Mouse (Mus musculus) CH12.LX (cell line): ENCODE measurements around the gene Ucn. TPM values are rescaled to one million over a fixed set of nuclear protein-coding genes. Genes with fewer than 3 reads are reported as not detected.

Source experiments
- DNase-seq: peaks from one replicate; pipeline ENCODE4 v3.0.0-alpha.2; 2013; ENCODE audit errors: extremely low read depth
- H3K27ac ChIP-seq: 2 replicates; pipeline ENCODE4 v1.5.1; 2012; ENCODE audit warnings: low read depth, mild to moderate bottlenecking, control low read depth, moderate library complexity; ENCODE audit not compliant: insufficient read depth
- H3K27me3 ChIP-seq: replicated peaks from 2 replicates; pipeline ENCODE3; 2012; ENCODE audit warnings: inconsistent platforms
- H3K36me3 ChIP-seq, 2 experiments: replicated peaks in 1 of 2; 2 replicates each; pipeline versions ENCODE3 to v1.6.1; 2012; ENCODE audit warnings: inconsistent platforms in 1 of 2, low read length in 1 of 2, mild to moderate bottlenecking in 1 of 2, mixed read lengths in 1 of 2, moderate library complexity in 1 of 2; ENCODE audit not compliant: control insufficient read depth in 1 of 2, insufficient read depth in 1 of 2
- H3K4me1 ChIP-seq, 2 experiments: 2 replicates each; pipeline ENCODE4 v1.6.1; 2012; ENCODE audit warnings: inconsistent platforms in 1 of 2, moderate library complexity in 1 of 2; ENCODE audit not compliant: insufficient read depth in 2 of 2, control insufficient read depth in 1 of 2
- H3K4me2 ChIP-seq: 2 replicates; pipeline ENCODE4 v1.6.1; 2012; ENCODE audit warnings: low read depth, mild to moderate bottlenecking, control low read depth; ENCODE audit not compliant: poor library complexity, insufficient read depth, severe bottlenecking
- H3K4me3 ChIP-seq, 3 experiments: fragments of 150-350 bp in 1 of 3; sonication (generic) in 1 of 3; replicated peaks in 1 of 3; 2 replicates each; pipeline versions ENCODE3 to v1.5.1; 2011 to 2012; ENCODE audit warnings: low read depth in 2 of 3, low read length in 2 of 3, mild to moderate bottlenecking in 2 of 3, moderate library complexity in 2 of 3, control low read depth in 1 of 3, improper control_type of control experiment in 1 of 3, inconsistent platforms in 1 of 3, mixed read lengths in 1 of 3; ENCODE audit not compliant: poor library complexity in 1 of 3
- H3K79me2 ChIP-seq: replicated peaks from 2 replicates; pipeline ENCODE4 v1.6.1; 2012; ENCODE audit warnings: mild to moderate bottlenecking, moderate library complexity; ENCODE audit not compliant: control insufficient read depth, poor library complexity, insufficient read depth, severe bottlenecking; ENCODE audit errors: extremely low read depth
- H3K9ac ChIP-seq: 2 replicates; pipeline ENCODE4 v1.6.1; 2012; ENCODE audit warnings: low read depth, mild to moderate bottlenecking, control low read depth, moderate library complexity; ENCODE audit not compliant: insufficient read depth
- H3K9me3 ChIP-seq: replicated peaks from 2 replicates; pipeline ENCODE3; 2012; ENCODE audit warnings: low read length, inconsistent platforms, mixed read lengths
- BHLHE40 ChIP-seq: IDR thresholded peaks from 2 replicates; pipeline ENCODE4 v1.6.1; 2011; ENCODE audit warnings: mild to moderate bottlenecking, low read depth, low read length, improper control_type of control experiment
- CHD1 ChIP-seq: IDR thresholded peaks from 2 replicates; pipeline ENCODE4 v1.6.1; 2012; ENCODE audit warnings: low read depth, low read length, improper control_type of control experiment, inconsistent platforms
- CHD2 ChIP-seq: IDR thresholded peaks from 2 replicates; pipeline ENCODE4 v1.6.1; 2011; ENCODE audit warnings: low read length, improper control_type of control experiment
- CTCF ChIP-seq, 2 experiments: IDR thresholded peaks in 1 of 2; conservative IDR thresholded peaks in 1 of 2; 2 replicates each; pipeline ENCODE4 v1.5.1; 2011 to 2012; ENCODE audit warnings: low read depth in 2 of 2, low read length in 2 of 2, improper control_type of control experiment in 1 of 2, inconsistent platforms in 1 of 2, mild to moderate bottlenecking in 1 of 2, moderate library complexity in 1 of 2
- E2F4 ChIP-seq: IDR thresholded peaks from 2 replicates; pipeline ENCODE4 v1.6.1; 2011; ENCODE audit warnings: low read depth, low read length, improper control_type of control experiment; ENCODE audit not compliant: insufficient replicate concordance
- ELF1 ChIP-seq: IDR thresholded peaks from 2 replicates; pipeline ENCODE4 v1.6.1; 2014; ENCODE audit warnings: low read depth, mild to moderate bottlenecking, inconsistent platforms, low read length, improper control_type of control experiment
- EP300 ChIP-seq: IDR thresholded peaks from 2 replicates; pipeline ENCODE4 v1.6.1; 2011; ENCODE audit warnings: low read length, improper control_type of control experiment
- ETS1 ChIP-seq: conservative IDR thresholded peaks from 2 replicates; pipeline ENCODE4 v1.6.1; 2012; ENCODE audit warnings: low read depth, mild to moderate bottlenecking, inconsistent platforms, low read length, improper control_type of control experiment, moderate library complexity
- GABPA ChIP-seq: IDR thresholded peaks from 2 replicates; pipeline ENCODE4 v1.6.1; 2012; ENCODE audit warnings: low read depth, low read length, improper control_type of control experiment, inconsistent platforms; ENCODE audit not compliant: insufficient replicate concordance
- HCFC1 ChIP-seq: IDR thresholded peaks from 2 replicates; pipeline ENCODE4 v1.6.1; 2012; ENCODE audit warnings: low read depth, mild to moderate bottlenecking, inconsistent platforms, low read length, improper control_type of control experiment
- IRF4 ChIP-seq: IDR thresholded peaks from 2 replicates; pipeline ENCODE4 v1.6.1; 2014; ENCODE audit warnings: low read depth, mild to moderate bottlenecking, inconsistent platforms, low read length, improper control_type of control experiment
- JUN ChIP-seq: IDR thresholded peaks from 2 replicates; pipeline ENCODE4 v1.6.1; 2011; ENCODE audit warnings: low read depth, mild to moderate bottlenecking, low read length, improper control_type of control experiment, moderate library complexity; ENCODE audit not compliant: insufficient read depth
- JUND ChIP-seq: conservative IDR thresholded peaks from 2 replicates; pipeline ENCODE4 v1.6.1; 2011; ENCODE audit warnings: low read depth, low read length, improper control_type of control experiment
- KAT2A ChIP-seq: IDR thresholded peaks from 2 replicates; pipeline ENCODE4 v1.6.1; 2012; ENCODE audit warnings: low read length, improper control_type of control experiment, inconsistent platforms; ENCODE audit not compliant: insufficient replicate concordance
- MAFK ChIP-seq: IDR thresholded peaks from 2 replicates; pipeline ENCODE4 v1.6.1; 2011; ENCODE audit warnings: low read length, improper control_type of control experiment; ENCODE audit not compliant: insufficient replicate concordance
- MAX ChIP-seq: IDR thresholded peaks from 2 replicates; pipeline ENCODE4 v1.6.1; 2011; ENCODE audit warnings: low read length, improper control_type of control experiment
- MAZ ChIP-seq: IDR thresholded peaks from 2 replicates; pipeline ENCODE4 v1.6.1; 2012; ENCODE audit warnings: low read depth, mild to moderate bottlenecking, inconsistent platforms, low read length, improper control_type of control experiment, moderate library complexity
- MEF2A ChIP-seq: IDR thresholded peaks from 2 replicates; pipeline ENCODE4 v1.6.1; 2014; ENCODE audit warnings: low read depth, mild to moderate bottlenecking, inconsistent platforms, low read length, improper control_type of control experiment, borderline replicate concordance
- MXI1 ChIP-seq: IDR thresholded peaks from 2 replicates; pipeline ENCODE4 v1.6.1; 2011; ENCODE audit warnings: mild to moderate bottlenecking, low read depth, low read length, improper control_type of control experiment
- MYC ChIP-seq: IDR thresholded peaks from 2 replicates; pipeline ENCODE4 v1.6.1; 2011; ENCODE audit warnings: low read depth, mild to moderate bottlenecking, improper control_type of control experiment, low read length
- NELFE ChIP-seq: IDR thresholded peaks from 2 replicates; pipeline ENCODE4 v1.6.1; 2011; ENCODE audit warnings: low read depth, low read length, improper control_type of control experiment
- NRF1 ChIP-seq: IDR thresholded peaks from 2 replicates; pipeline ENCODE4 v1.6.1; 2014; ENCODE audit warnings: low read depth, mild to moderate bottlenecking, inconsistent platforms, low read length, improper control_type of control experiment, moderate library complexity
- PAX5 ChIP-seq: IDR thresholded peaks from 2 replicates; pipeline ENCODE4 v1.6.1; 2012; ENCODE audit warnings: low read length, inconsistent platforms, mixed read lengths
- POLR2A ChIP-seq: IDR thresholded peaks from 2 replicates; pipeline ENCODE4 v1.6.1; 2011; ENCODE audit warnings: low read depth, mild to moderate bottlenecking, improper control_type of control experiment, low read length
- POLR2AphosphoS2 ChIP-seq: IDR thresholded peaks from 2 replicates; pipeline ENCODE4 v1.6.1; 2011; ENCODE audit warnings: low read depth, low read length, improper control_type of control experiment
- RAD21 ChIP-seq: IDR thresholded peaks from 2 replicates; pipeline ENCODE4 v1.6.1; 2011; ENCODE audit warnings: low read depth, mild to moderate bottlenecking, low read length, improper control_type of control experiment, moderate library complexity
- RCOR1 ChIP-seq: conservative IDR thresholded peaks from 2 replicates; pipeline ENCODE4 v1.6.1; 2012; ENCODE audit warnings: low read depth, mild to moderate bottlenecking, inconsistent platforms, low read length, improper control_type of control experiment
- SIN3A ChIP-seq: IDR thresholded peaks from 2 replicates; pipeline ENCODE4 v1.6.1; 2012; ENCODE audit warnings: low read length, improper control_type of control experiment, inconsistent platforms
- SMC3 ChIP-seq: IDR thresholded peaks from 2 replicates; pipeline ENCODE4 v1.6.1; 2011; ENCODE audit warnings: low read depth, low read length, improper control_type of control experiment
- TBP ChIP-seq: conservative IDR thresholded peaks from 2 replicates; pipeline ENCODE4 v1.6.1; 2011; ENCODE audit warnings: low read depth, low read length, improper control_type of control experiment
- TCF12 ChIP-seq: IDR thresholded peaks from 2 replicates; pipeline ENCODE4 v1.6.1; 2014; ENCODE audit warnings: low read depth, mild to moderate bottlenecking, inconsistent platforms, low read length, improper control_type of control experiment
- UBTF ChIP-seq: IDR thresholded peaks from 2 replicates; pipeline ENCODE4 v1.6.1; 2012; ENCODE audit warnings: low read depth, mild to moderate bottlenecking, inconsistent platforms, low read length, improper control_type of control experiment, moderate library complexity
- USF1 ChIP-seq: IDR thresholded peaks from 2 replicates; pipeline ENCODE4 v1.6.1; 2014; ENCODE audit warnings: low read depth, mild to moderate bottlenecking, inconsistent platforms, low read length, improper control_type of control experiment
- USF2 ChIP-seq: conservative IDR thresholded peaks from 2 replicates; pipeline ENCODE4 v1.6.1; 2011; ENCODE audit warnings: low read depth, low read length, improper control_type of control experiment
- ZC3H11A ChIP-seq: IDR thresholded peaks from 2 replicates; pipeline ENCODE4 v1.6.1; 2012; ENCODE audit warnings: low read depth, mild to moderate bottlenecking, inconsistent platforms, low read length, improper control_type of control experiment
- ZKSCAN1 ChIP-seq: IDR thresholded peaks from 2 replicates; pipeline ENCODE4 v1.6.1; 2012; ENCODE audit warnings: low read depth, inconsistent platforms, low read length, improper control_type of control experiment, borderline replicate concordance
- ZMIZ1 ChIP-seq: IDR thresholded peaks from 2 replicates; pipeline ENCODE4 v1.6.1; 2012; ENCODE audit warnings: low read depth, mild to moderate bottlenecking, inconsistent platforms, low read length, improper control_type of control experiment
- ZNF384 ChIP-seq: IDR thresholded peaks from 2 replicates; pipeline ENCODE4 v1.6.1; 2012; ENCODE audit warnings: low read depth, low read length, improper control_type of control experiment, inconsistent platforms
- dilution Hi-C: fragments of 300-500 bp; cut with MboI; formaldehyde crosslinking; loops from 2 replicates; pipeline ENCODE4 v1.14.3; 2020; ENCODE audit warnings: low sequenced_read_pairs; ENCODE audit not compliant: extremely low pct_unique_long_range_greater_than_20kb, extremely low pct_ligation_motif_present
- in situ Hi-C: fragments of 300-500 bp; cut with MboI; formaldehyde crosslinking; loops from 3 replicates; pipeline ENCODE4 v1.14.3; 2019; ENCODE audit warnings: low sequenced_read_pairs, low pct_ligation_motif_present, low pct_unique_long_range_greater_than_20kb, mixed read lengths
- polyA plus RNA-seq: library from polyadenylated mRNA; unstranded; fragments of >175 nt; gene quantifications from 2 replicates; pipeline ENCODE4 v1.2.1, GENCODE M21; 2012; ENCODE audit warnings: low read depth; ENCODE audit not compliant: insufficient read length
- total RNA-seq, 2 experiments: library from RNA; depleted of rRNA; stranded (reverse); fragments of 300-350 nt in 1 of 2; fragments of >200 nt in 1 of 2; gene quantifications; 2 replicates each; pipeline ENCODE4 v1.2.3; 2012 to 2014

The Ucn gene
- total and polyA plus RNA-seq, 3 experiments = not detected

- H3K9ac ChIP-seq = peak within 1 kb of the TSS; percentile 93
- H3K36me3 ChIP-seq = peaks cover 0 to 28% of the 10 kb centered on the region in 2 experiments
- peaks cover 42% of the 10 kb centered on the region for H3K79me2 ChIP-seq
- in situ Hi-C loops = no loop called here
- peaks cover 0 to 32% of the 10 kb centered on the region in 2 experiments; a peak in 2 of 4 replicates for H3K4me1 ChIP-seq
- TF ChIP-seq HCFC1 = peak; percentile 86
- no peak for TF ChIP-seq CTCF (conservative IDR thresholded peaks at IDR 0.05 in 1 of 2, IDR thresholded peaks at IDR 0.05 in 1 of 2; ENCODE audit: low read depth in 2 of 2, low read length in 2 of 2)
- TF ChIP-seq MAZ = peak; percentile 12; the same call in 1 of the 2 replicates
- peak; percentile 81 for TF ChIP-seq TBP
- TF ChIP-seq ZC3H11A = no peak
- TF ChIP-seq USF1 = no peak
- TF ChIP-seq EP300 = no peak; the same call in 1 of the 2 replicates
- TF ChIP-seq ZMIZ1 = peak; percentile 88
- TF ChIP-seq ZKSCAN1 = no peak
- no peak for TF ChIP-seq SMC3
- no peak for TF ChIP-seq MAFK
- peak; percentile 71 for TF ChIP-seq TCF12
- TF ChIP-seq UBTF = no peak
- peak; percentile 92 for TF ChIP-seq ELF1
- peak; percentile 88 for TF ChIP-seq NELFE
- peak; percentile 96 for TF ChIP-seq POLR2A
- no peak for TF ChIP-seq RAD21
- TF ChIP-seq MAX = no peak; the same call in none of the 2 replicates
- no peak for TF ChIP-seq RCOR1
- TF ChIP-seq NRF1 = peak; percentile 88
- peak; percentile 87 for TF ChIP-seq POLR2AphosphoS2
- TF ChIP-seq PAX5 = no peak
- no peak; the same call in none of the 2 replicates for TF ChIP-seq SIN3A
- TF ChIP-seq CHD1 = no peak; the same call in none of the 2 replicates
- no peak for TF ChIP-seq GABPA
- TF ChIP-seq MXI1 = 0 out of 2 replicates have a peak, but pooled peaks have one; percentile 21
- peak; percentile 41; the same call in 1 of the 2 replicates for TF ChIP-seq MYC
- TF ChIP-seq ZNF384 = no peak
- TF ChIP-seq ETS1 = no peak
- no peak for TF ChIP-seq USF2
- no peak; the same call in 1 of the 2 replicates for TF ChIP-seq MEF2A
- no peak for TF ChIP-seq CHD2
- 0 out of 2 replicates have a peak, but pooled peaks have one; percentile 3 for TF ChIP-seq BHLHE40
- TF ChIP-seq JUN = no peak
- TF ChIP-seq JUND = no peak
- peak; percentile 71; the same call in 1 of the 2 replicates for TF ChIP-seq KAT2A
- peak; percentile 3; the same call in 1 of the 2 replicates for TF ChIP-seq IRF4
- TF ChIP-seq E2F4 = no peak; the same call in 1 of the 2 replicates
- H3K4me2 ChIP-seq = peak within 1 kb of the TSS; percentile 78
- peak within 1 kb of the TSS; percentile 78 to 97 (median 81) for H3K4me3 ChIP-seq
- peak; percentile 96 for DNase-seq
- dilution Hi-C loops = no loop called here
- peak within 1 kb of the TSS; percentile 95 for H3K27ac ChIP-seq
- no peaks in the 10 kb centered on the region for H3K9me3 ChIP-seq
- H3K27me3 ChIP-seq = no peaks in the 10 kb centered on the region
Observed at GRCm38 (mm10) chr5:31179766-31180630, 41.4 kb upstream of the Ucn start, which contains the start of the genes Gm29609 and Gtf3c2. Gm29609 (minus strand) TSS chr5:31179911. Gtf3c2 (minus strand) TSS chr5:31180144.
